Mouse (Mus musculus) liver, adult 2 months (tissue): ENCODE measurements around the gene Synpo2l.
"Not testable (repeated sequence)": the region's sequence is repeated elsewhere in the genome, so short reads cannot be mapped to it uniquely, and the experiment has no call there.

ENCODE experiments used
- CTCF ChIP-seq: fragments of 200-500 bp; IDR thresholded peaks from 2 replicates; pipeline ENCODE4 v1.5.1; 2011; ENCODE audit warnings: low read depth, low read length, control low read depth
- POLR2A ChIP-seq: fragments of 200-500 bp; IDR thresholded peaks from 2 replicates; pipeline ENCODE4 v1.6.1; 2011; ENCODE audit warnings: low read length, control low read depth; ENCODE audit not compliant: insufficient read depth; ENCODE audit errors: extremely low read depth

DNA sequence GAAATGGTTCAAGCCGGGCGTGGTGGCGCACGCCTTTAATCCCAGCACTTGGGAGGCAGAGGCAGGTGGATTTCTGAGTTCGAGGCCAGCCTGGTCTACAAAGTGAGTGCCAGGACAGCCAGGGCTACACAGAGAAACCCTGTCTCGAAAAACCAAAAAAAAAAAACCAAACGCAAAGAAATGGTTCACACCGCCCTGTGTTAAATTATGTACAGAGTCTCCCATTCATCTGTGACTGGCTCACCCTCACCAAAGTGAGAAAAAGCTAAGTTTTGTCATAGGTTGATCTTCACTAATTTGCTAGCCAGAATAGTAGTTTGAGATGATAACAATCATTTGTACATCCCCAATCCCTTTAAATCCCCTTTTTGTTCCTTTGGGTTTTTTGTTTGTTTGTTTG lies 35.3 kb upstream of the Synpo2l start:
- not testable (repeated sequence) for TF ChIP-seq CTCF, POLR2A
